Mouse (Mus musculus) hindbrain, embryonic 12.5 days (tissue): ENCODE measurements at regions not wholly inside any gene's neighbourhood (a gene's known extent, or its start where the extent isn't known, plus 50 kb on each side); places are given as distances from the start of the nearest gene placed in this dataset.
A peak's percentile ranks its signal among the peaks of the same experiment; 100 is the strongest.
"Not testable (repeated sequence)": the region's sequence is repeated elsewhere in the genome, so short reads cannot be mapped to it uniquely, and the experiment has no call there.

Experiments
- ATAC-seq: fragments of 200-750 bp; cut with Nextera tagmentation; 2 replicates; pipeline ENCODE4 v1.8.0; 2017; ENCODE audit warnings: moderate TSS enrichment; ENCODE audit not compliant: low FRiP score
- H3K27ac ChIP-seq: fragments of 300-500 bp; sonication (generic); 2 replicates; pipeline ENCODE4 v1.5.1; 2016; ENCODE audit warnings: mild to moderate bottlenecking
- H3K27me3 ChIP-seq: fragments of 300-500 bp; sonication (generic); 2 replicates; pipeline ENCODE4 v1.6.1; 2016; ENCODE audit warnings: mild to moderate bottlenecking
- H3K36me3 ChIP-seq: fragments of 300-500 bp; sonication (generic); 2 replicates; pipeline ENCODE4 v1.6.1; 2016; ENCODE audit warnings: mild to moderate bottlenecking
- H3K4me1 ChIP-seq: fragments of 300-500 bp; sonication (generic); 2 replicates; pipeline ENCODE4 v1.6.1; 2016
- H3K4me2 ChIP-seq: fragments of 300-500 bp; sonication (generic); replicated peaks from 2 replicates; pipeline ENCODE4 v1.6.1; 2016; ENCODE audit warnings: mild to moderate bottlenecking
- H3K4me3 ChIP-seq: fragments of 300-500 bp; sonication (generic); 2 replicates; pipeline ENCODE4 v1.5.1; 2016; ENCODE audit warnings: mild to moderate bottlenecking
- H3K9ac ChIP-seq: fragments of 300-500 bp; sonication (generic); 2 replicates; pipeline ENCODE4 v1.6.1; 2016; ENCODE audit warnings: mild to moderate bottlenecking, moderate library complexity
- H3K9me3 ChIP-seq: fragments of 300-500 bp; sonication (generic); replicated peaks from 2 replicates; pipeline ENCODE4 v1.6.1; 2016; ENCODE audit warnings: mild to moderate bottlenecking
- WGBS: fragments of 180-500 bp; shearing (Covaris S2); methylation state at CpG from one replicate; pipeline ENCODE4 v1.1.7; 2016; 5-methylcytosine and 5-hydroxymethylcytosine counted together

GRCm38 (mm10) chr4:8462414-8462813, 223.6 kb upstream of the Car8 start:
- not testable (repeated sequence) for H3K27me3 ChIP-seq, H3K27ac ChIP-seq, H3K36me3 ChIP-seq, H3K4me3 ChIP-seq, H3K4me2 ChIP-seq, H3K4me1 ChIP-seq, ATAC-seq, H3K9ac ChIP-seq, H3K9me3 ChIP-seq
- WGBS: 96% methylated on average over 6 of the region's 6 CpGs

GRCm38 (mm10) chr4:8454346-8454745, 215.5 kb upstream of the Car8 start:
- no peaks in the 10 kb centered on the region for H3K36me3 ChIP-seq
- H3K27me3 ChIP-seq: no peaks in the 10 kb centered on the region
- H3K4me1 ChIP-seq: no peaks in the 10 kb centered on the region
- no peak overlapping the region for H3K4me2 ChIP-seq
- 80% methylated on average over 2 of the region's 2 CpGs for WGBS
- no peak overlapping the region for H3K9ac ChIP-seq
- ATAC-seq: no peak
- H3K9me3 ChIP-seq: no peaks in the 10 kb centered on the region
- H3K4me3 ChIP-seq: no peak overlapping the region
- H3K27ac ChIP-seq: no peak overlapping the region

DNA sequence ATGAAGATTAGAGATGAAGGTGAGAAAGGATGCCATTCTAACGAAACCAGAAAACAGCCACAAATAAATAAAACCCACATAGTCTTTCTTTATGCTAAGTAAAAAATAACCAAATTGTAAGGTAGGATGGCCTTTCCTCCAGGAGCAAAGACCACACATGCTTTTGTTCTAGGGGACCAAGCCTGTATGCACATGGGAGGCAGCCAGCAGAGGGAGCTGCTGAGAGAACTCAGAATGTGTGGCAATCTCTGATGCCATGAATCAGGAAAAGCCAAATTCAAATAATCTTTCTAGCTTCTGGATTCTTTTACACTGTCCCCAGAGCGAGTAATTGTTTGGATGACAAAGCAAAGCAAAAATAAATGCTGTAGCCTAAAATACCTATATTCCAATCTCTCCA, 193.6 kb upstream of the Car8 start:
- H3K27ac ChIP-seq: no peak overlapping the region
- no peaks in the 10 kb centered on the region for H3K36me3 ChIP-seq
- no peaks in the 10 kb centered on the region for H3K27me3 ChIP-seq
- H3K4me3 ChIP-seq: no peak overlapping the region
- H3K9ac ChIP-seq: no peak overlapping the region
- no peaks in the 10 kb centered on the region for H3K9me3 ChIP-seq
- peaks cover 5% of the 10 kb centered on the region; the same call in 1 of the 2 replicates for H3K4me1 ChIP-seq
- 50% methylated on average over 2 of the region's 2 CpGs for WGBS
- no peak overlapping the region for H3K4me2 ChIP-seq
- no peak for ATAC-seq

- no peak for ATAC-seq
Measured at GRCm38 (mm10) chr4:8431032-8431332, 192.1 kb upstream of the Car8 start.

DNA sequence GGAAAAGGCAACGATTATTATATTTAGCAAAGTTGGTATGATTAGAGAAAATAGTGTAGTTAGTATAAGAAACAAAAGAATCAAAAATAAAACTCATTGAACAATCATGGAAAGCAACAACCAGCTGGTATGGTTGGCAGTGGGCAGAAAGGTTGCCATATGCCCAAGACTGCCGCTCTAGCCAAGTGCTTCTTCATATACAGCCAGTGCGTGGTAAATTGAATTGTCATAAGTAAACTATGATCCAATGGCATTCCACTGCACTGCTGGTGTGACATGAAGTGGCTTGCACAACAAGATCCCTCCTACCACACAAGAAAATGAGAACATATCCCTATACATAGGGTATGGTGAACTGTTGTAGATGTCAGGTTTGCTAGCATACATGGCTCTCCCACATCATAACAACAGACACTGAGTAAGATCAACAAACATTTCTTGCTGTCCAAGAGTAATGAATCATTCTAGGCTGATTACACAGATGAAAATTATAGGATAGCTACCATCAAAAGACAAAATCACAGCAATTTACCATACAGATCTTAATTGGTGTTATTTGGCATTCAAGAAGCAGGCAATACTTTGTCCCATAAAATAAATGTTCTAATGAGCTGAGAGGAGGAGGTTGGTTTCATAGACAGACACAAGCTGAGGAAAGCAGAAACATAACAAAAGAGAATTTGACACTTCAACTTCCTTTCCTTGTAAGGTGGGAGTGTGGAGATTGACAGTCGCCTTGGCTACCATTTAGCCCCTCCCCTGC, 191.6 kb upstream of the Car8 start:
- peaks cover 5% of the 10 kb centered on the region; the same call in 1 of the 2 replicates for H3K4me1 ChIP-seq
- H3K4me2 ChIP-seq: no peak overlapping the region
- no peak overlapping the region for H3K4me3 ChIP-seq
- no peaks in the 10 kb centered on the region for H3K9me3 ChIP-seq
- H3K27me3 ChIP-seq: no peaks in the 10 kb centered on the region
- no peak overlapping the region for H3K27ac ChIP-seq
- no peaks in the 10 kb centered on the region for H3K36me3 ChIP-seq
- no peak for ATAC-seq
- no peak overlapping the region for H3K9ac ChIP-seq
- WGBS: 84% methylated on average over 4 of the region's 4 CpGs

More at GRCm38 (mm10) chr4:8431032-8431332, 192.1 kb upstream of the Car8 start:
- Histone ChIP-seq H3K4me3 (no peak overlapping the region), H3K27ac (no peak overlapping the region), H3K4me1 (peaks cover 5% of the 10 kb centered on the region; the same call in 1 of the 2 replicates), H3K36me3 (no peaks in the 10 kb centered on the region), H3K9ac (no peak overlapping the region), H3K9me3 (no peaks in the 10 kb centered on the region), H3K27me3 (no peaks in the 10 kb centered on the region), H3K4me2 (no peak overlapping the region)
- WGBS: 29% methylated on average over 1 of the region's 1 CpGs

DNA sequence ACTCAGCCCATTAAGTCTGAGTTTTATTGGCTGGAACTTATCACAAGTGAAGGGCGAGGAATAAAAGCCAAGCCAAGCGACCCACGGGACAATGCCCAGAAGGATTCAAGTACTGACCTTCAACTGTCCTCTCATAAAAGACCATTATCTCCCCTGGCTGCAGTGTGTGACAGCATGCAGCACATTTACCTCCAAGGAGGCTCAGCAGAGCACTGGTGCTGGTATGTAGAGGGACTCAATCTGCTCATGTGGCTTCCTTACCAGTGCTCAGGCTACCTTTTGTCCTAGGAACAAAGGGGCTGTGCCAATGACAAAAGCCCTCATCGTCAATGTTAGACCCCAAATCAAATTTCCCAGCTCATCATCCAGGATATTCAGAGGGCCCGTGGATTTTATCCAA, 190.9 kb upstream of the Car8 start:
- H3K27ac ChIP-seq: no peak overlapping the region
- no peak overlapping the region for H3K4me3 ChIP-seq
- ATAC-seq: no peak
- H3K9me3 ChIP-seq: no peaks in the 10 kb centered on the region
- peaks cover 5% of the 10 kb centered on the region; the same call in 1 of the 2 replicates for H3K4me1 ChIP-seq
- no peaks in the 10 kb centered on the region for H3K27me3 ChIP-seq
- H3K36me3 ChIP-seq: no peaks in the 10 kb centered on the region
- no peak overlapping the region for H3K4me2 ChIP-seq
- no peak overlapping the region for H3K9ac ChIP-seq
- 40% methylated on average over 5 of the region's 5 CpGs for WGBS

- WGBS: 85% methylated on average over 11 of the region's 11 CpGs
- no peak overlapping the region for H3K4me2 ChIP-seq
- H3K27ac ChIP-seq: no peak overlapping the region
- no peak overlapping the region for H3K9ac ChIP-seq
- no peak for ATAC-seq
- H3K4me1 ChIP-seq: peaks cover 5% of the 10 kb centered on the region; the same call in 1 of the 2 replicates
- no peaks in the 10 kb centered on the region for H3K27me3 ChIP-seq
- no peaks in the 10 kb centered on the region for H3K36me3 ChIP-seq
- H3K9me3 ChIP-seq: no peaks in the 10 kb centered on the region
- H3K4me3 ChIP-seq: no peak overlapping the region
Measured at GRCm38 (mm10) chr4:8428629-8429523, 190.0 kb upstream of the Car8 start.

DNA sequence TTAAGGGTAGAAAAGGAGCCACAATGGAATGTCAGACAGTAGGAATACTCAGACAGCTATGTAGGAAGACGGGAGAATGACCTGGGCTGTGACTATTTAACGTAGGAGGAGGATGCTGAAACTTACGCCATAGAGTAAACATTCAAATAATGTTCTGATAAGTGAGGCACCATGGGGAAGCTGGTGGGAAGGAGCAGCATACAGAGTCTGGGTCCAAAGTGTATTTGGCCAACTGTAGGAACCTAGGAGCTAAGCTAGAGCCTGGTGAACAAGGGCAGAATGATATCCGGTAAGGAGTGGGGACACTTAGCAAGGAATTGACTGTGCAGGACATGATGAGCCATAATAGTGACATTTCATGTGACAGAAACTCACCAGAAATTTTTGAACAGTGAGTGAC, 189.0 kb upstream of the Car8 start:
- 83% methylated on average over 4 of the region's 4 CpGs for WGBS
- Histone ChIP-seq H3K4me2 (no peak overlapping the region), H3K27ac (no peak overlapping the region), H3K4me3 (no peak overlapping the region), H3K36me3 (no peaks in the 10 kb centered on the region), H3K27me3 (no peaks in the 10 kb centered on the region), H3K4me1 (peaks cover 5% of the 10 kb centered on the region; the same call in 1 of the 2 replicates), H3K9ac (no peak overlapping the region), H3K9me3 (no peaks in the 10 kb centered on the region)
- no peak for ATAC-seq

- peaks cover 2% of the 10 kb centered on the region; the same call in 1 of the 2 replicates for H3K4me1 ChIP-seq
- no peak overlapping the region for H3K4me3 ChIP-seq
- ATAC-seq: no peak
- WGBS: 56% methylated on average over 16 of the region's 16 CpGs
- no peaks in the 10 kb centered on the region for H3K36me3 ChIP-seq
- H3K27ac ChIP-seq: no peak overlapping the region
- no peak overlapping the region for H3K4me2 ChIP-seq
- H3K9ac ChIP-seq: no peak overlapping the region
- no peaks in the 10 kb centered on the region for H3K27me3 ChIP-seq
- H3K9me3 ChIP-seq: no peaks in the 10 kb centered on the region
Measured at GRCm38 (mm10) chr4:8423392-8424045, 184.7 kb upstream of the Car8 start.

DNA sequence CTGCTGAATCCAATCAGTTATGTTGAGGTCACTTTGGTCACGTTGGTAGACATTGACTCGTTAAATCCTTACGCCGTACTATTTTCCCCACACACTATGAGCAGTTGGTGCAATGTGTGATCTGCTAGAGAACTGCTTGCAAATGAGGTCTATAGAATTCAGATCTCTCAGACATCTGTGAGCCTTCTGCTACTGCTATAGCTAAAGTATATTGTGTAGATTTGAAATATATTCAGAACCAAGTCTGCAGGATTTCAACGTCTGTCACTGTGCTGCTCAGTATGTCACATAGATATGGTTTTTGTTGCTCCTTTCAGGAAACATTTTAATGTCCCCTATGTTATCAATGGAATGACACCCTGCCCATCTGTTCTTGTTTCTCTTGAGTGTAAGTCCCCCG, 182.4 kb upstream of the Car8 start:
- peaks cover 4% of the 10 kb centered on the region; the same call in 1 of the 2 replicates for H3K4me1 ChIP-seq
- H3K9me3 ChIP-seq: no peaks in the 10 kb centered on the region
- H3K36me3 ChIP-seq: no peaks in the 10 kb centered on the region
- H3K27me3 ChIP-seq: no peaks in the 10 kb centered on the region
- ATAC-seq: no peak
- no peak overlapping the region for H3K27ac ChIP-seq
- H3K4me2 ChIP-seq: no peak overlapping the region
- H3K9ac ChIP-seq: no peak overlapping the region
- no peak overlapping the region for H3K4me3 ChIP-seq
- WGBS: 89% methylated on average over 6 of the region's 6 CpGs

- Histone ChIP-seq H3K4me1 (peaks cover 4% of the 10 kb centered on the region; the same call in 1 of the 2 replicates), H3K36me3 (no peaks in the 10 kb centered on the region), H3K9me3 (no peaks in the 10 kb centered on the region), H3K27me3 (no peaks in the 10 kb centered on the region), H3K9ac (no peak overlapping the region), H3K4me3 (no peak overlapping the region), H3K27ac (no peak overlapping the region), H3K4me2 (no peak overlapping the region)
- peak; percentile 58 for ATAC-seq
- WGBS: 44% methylated on average over 1 of the region's 1 CpGs
Measured at GRCm38 (mm10) chr4:8418374-8419031, 179.7 kb upstream of the Car8 start.

DNA sequence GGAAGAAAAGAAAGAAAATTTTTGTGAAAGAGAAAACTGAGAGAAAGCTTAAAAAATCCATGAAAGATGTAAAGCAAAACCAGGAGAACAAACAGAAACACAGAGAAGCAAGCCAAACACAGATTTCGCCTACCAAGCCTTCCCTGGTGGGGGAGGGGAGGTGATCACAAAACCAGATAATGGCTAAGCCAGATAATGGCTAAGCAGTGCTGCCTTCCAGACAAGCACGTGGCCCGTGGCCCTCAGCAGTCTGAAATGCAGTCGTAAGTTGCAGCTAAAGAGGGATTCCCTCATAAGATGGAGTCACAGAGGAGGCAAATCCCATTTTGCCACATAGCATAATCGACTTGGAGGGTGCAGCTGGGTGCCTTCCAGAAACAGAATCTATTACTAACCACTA, 179.0 kb upstream of the Car8 start:
- WGBS: 41% methylated on average over 5 of the region's 5 CpGs
- peak; percentile 43; the same call in 1 of the 2 replicates for ATAC-seq
- no peak overlapping the region for H3K4me3 ChIP-seq

More for the DNA sequence above, 179.0 kb upstream of the Car8 start:
- Histone ChIP-seq H3K9ac (no peak overlapping the region), H3K36me3 (no peaks in the 10 kb centered on the region), H3K4me1 (peaks cover 4% of the 10 kb centered on the region; the same call in 1 of the 2 replicates), H3K27me3 (no peaks in the 10 kb centered on the region), H3K9me3 (no peaks in the 10 kb centered on the region), H3K27ac (no peak overlapping the region), H3K4me2 (no peak overlapping the region)
